18 mouse cellular contexts compared by ENCODE assay signal in genomic region chr1:184617853-184618454, GRCm38 (mm10).
DNase-seq lines count a peak whose midpoint lies in the region; ATAC-seq and TF ChIP-seq lines count a peak whose summit lies in the region.
"Had no signal": no experiment of that assay in that cellular context is flagged by ENCODE, and none has a peak within 500 bp of the region (broad histone marks: within the 10 kb centered on the region; RNA-seq: fewer than 3 reads in every experiment).

No protein-coding gene starts in this region.

- peak; percentile 24 for DNase-seq in heart, adult 8-10 months (ENCODE audit: low spot score)
- DNase-seq in lung, postnatal 36 days = peak; percentile 57
- DNase-seq in lung, postnatal 14 days = no peak
- DNase-seq in gastrocnemius, postnatal 14 days = no peak
- no peak for DNase-seq in gastrocnemius, adult 2 months
- DNase-seq in kidney, postnatal 14 days = no peak
- DNase-seq: adrenal gland, adult 8-10 months; cerebellum, postnatal 14 days; gastrocnemius, postnatal 36 days; kidney, adult 8-10 months; left cerebral cortex, postnatal 4 days; retina, postnatal 1 day; spleen, adult 18-20 months had no signal

- no peak overlapping the region for H3K4me2 ChIP-seq in heart, embryonic 12.5 days
- H3K4me2 ChIP-seq: liver, embryonic 15.5 days had no signal

- intact Hi-C loops in gastrocnemius, postnatal 14 days (cut with DNase I; ENCODE audit: low total_unique reads) = no loop called here
- intact Hi-C loops in gastrocnemius, adult 2 months (cut with DNase I) = no loop called here

- TF ChIP-seq CTCF in gastrocnemius, adult 2 months (IDR thresholded peaks at IDR 0.05) = no peak

- H3K79me2 ChIP-seq in macrophage (ENCODE audit: inconsistent target) = no peaks in the 10 kb centered on the region

- H3K9ac ChIP-seq in heart, embryonic 12.5 days = no peak overlapping the region
- H3K9ac ChIP-seq: liver, embryonic 15.5 days had no signal

- 75% methylated on average over 8 of the region's 8 CpGs for WGBS in heart, embryonic 12.5 days
- WGBS in macrophage (ENCODE audit: missing documents) = 54% methylated on average over 8 of the region's 8 CpGs

- no peaks in the 10 kb centered on the region for H3K4me1 ChIP-seq in heart, embryonic 12.5 days (replicated peaks)
- H3K4me1 ChIP-seq: embryonic facial prominence, embryonic 10.5 days; liver, embryonic 15.5 days had no signal

- H3K4me3 ChIP-seq in heart, embryonic 12.5 days = no peak overlapping the region
- no peak overlapping the region for H3K4me3 ChIP-seq in macrophage (ENCODE audit: inconsistent target)
- H3K4me3 ChIP-seq in gastrocnemius, adult 2 months = no peak overlapping the region
- H3K4me3 ChIP-seq: embryonic facial prominence, embryonic 10.5 days; erythroblast, embryonic 14.5 days; liver, embryonic 15.5 days had no signal

- no peak overlapping the region for H3K27ac ChIP-seq in heart, embryonic 12.5 days (ENCODE audit: poor library complexity, severe bottlenecking)
- H3K27ac ChIP-seq in macrophage = peak overlapping the region; percentile 86
- no peak overlapping the region for H3K27ac ChIP-seq in gastrocnemius, adult 2 months
- H3K27ac ChIP-seq: embryonic facial prominence, embryonic 10.5 days; liver, embryonic 15.5 days had no signal

- no peaks in the 10 kb centered on the region for H3K27me3 ChIP-seq in heart, embryonic 12.5 days (replicated peaks)

- no peaks in the 10 kb centered on the region for H3K36me3 ChIP-seq in heart, embryonic 12.5 days
- no peaks in the 10 kb centered on the region for H3K36me3 ChIP-seq in macrophage (ENCODE audit: inconsistent target)
- H3K36me3 ChIP-seq: embryonic facial prominence, embryonic 10.5 days; liver, embryonic 15.5 days had no signal

- no peak for ATAC-seq in heart, embryonic 12.5 days (ENCODE audit: insufficient number of reproducible peaks, low FRiP score)

- H3K9me3 ChIP-seq in heart, embryonic 12.5 days (replicated peaks) = no peaks in the 10 kb centered on the region
- H3K9me3 ChIP-seq: embryonic facial prominence, embryonic 10.5 days; liver, embryonic 15.5 days had no signal

Comparison
In these comparisons a context has a peak if more than half of its experiments do, and no peak if none do; other contexts are left out.
1. DNase-seq: peak in heart, adult 8-10 months (single experiment) and lung, postnatal 36 days (single experiment); none in lung, postnatal 14 days (single experiment), gastrocnemius, postnatal 14 days (single experiment), gastrocnemius, adult 2 months (single experiment) and kidney, postnatal 14 days (single experiment).